Mouse (Mus musculus): ENCODE measurements around the gene Nsun4. TPM values are rescaled to one million over a fixed set of nuclear protein-coding genes. Genes with fewer than 3 reads are reported as not detected.
A peak's percentile ranks its signal among the peaks of the same experiment; 100 is the strongest.

Nsun4 gene
- polyA plus RNA-seq, 2 experiments, result 4.4 to 7.0 TPM

- Histone ChIP-seq H3K27me3 (ENCODE audit: control insufficient read depth, insufficient read depth, low read length) (peaks cover 40% of the 10 kb centered on the region), H3K4me3 (ENCODE audit: insufficient read depth in 1 of 2, low read depth in 2 of 2, low read length in 2 of 2) (peak within 1 kb of the TSS; percentile 58 to 59), H3K9ac (replicated peaks) (no peak within 1 kb of the TSS; the same call in 1 of the 2 replicates), H3K9me3 (ENCODE audit: control insufficient read depth, low read length) (no peaks in the 10 kb centered on the region), H3K4me1 (replicated peaks; ENCODE audit: control insufficient read depth in 2 of 2, insufficient read depth in 2 of 2, low read length in 1 of 2) (0 out of 4 replicates have a peak, but pooled peaks cover 0 to 2% of the 10 kb centered on the region in 2 experiments), H3K27ac (no peak within 1 kb of the TSS), H3K36me3 (replicated peaks; ENCODE audit: control insufficient read depth, insufficient read depth, low read depth) (no peaks in the 10 kb centered on the region), H3K4me2 (ENCODE audit: low read depth) (peak within 1 kb of the TSS; percentile 57)
- TF ChIP-seq EP300 (IDR thresholded peaks at IDR 0.05; ENCODE audit: low read depth) (no peak), CTCF (IDR thresholded peaks at IDR 0.05; ENCODE audit: low read depth) (no peak)
- WGBS (ENCODE audit: insufficient replicate concordance), result 8% methylated on average over 18 of the region's 18 CpGs
- DNase-seq (ENCODE audit: low read depth in 3 of 3, low spot score in 3 of 3) (no peak), ATAC-seq (ENCODE audit: insufficient read depth) (no peak)
Observed at GRCm38 (mm10) chr4:116017902-116018746, 35.6 kb downstream of the Nsun4 start, which contains the start of gene Faah. Gene Faah, minus strand, starts transcription at chr4:116017926.

GRCm38 (mm10) chr4:116017300-116017901 is 36.3 kb downstream of the Nsun4 start:
- under 1% methylated on average over 60 of the region's 60 CpGs for WGBS (ENCODE audit: insufficient replicate concordance)
- TF ChIP-seq CTCF (IDR thresholded peaks at IDR 0.05; ENCODE audit: low read depth) (no peak), EP300 (IDR thresholded peaks at IDR 0.05; ENCODE audit: low read depth) (no peak)
- ATAC-seq (ENCODE audit: insufficient read depth), result peak; percentile 53

DNA sequence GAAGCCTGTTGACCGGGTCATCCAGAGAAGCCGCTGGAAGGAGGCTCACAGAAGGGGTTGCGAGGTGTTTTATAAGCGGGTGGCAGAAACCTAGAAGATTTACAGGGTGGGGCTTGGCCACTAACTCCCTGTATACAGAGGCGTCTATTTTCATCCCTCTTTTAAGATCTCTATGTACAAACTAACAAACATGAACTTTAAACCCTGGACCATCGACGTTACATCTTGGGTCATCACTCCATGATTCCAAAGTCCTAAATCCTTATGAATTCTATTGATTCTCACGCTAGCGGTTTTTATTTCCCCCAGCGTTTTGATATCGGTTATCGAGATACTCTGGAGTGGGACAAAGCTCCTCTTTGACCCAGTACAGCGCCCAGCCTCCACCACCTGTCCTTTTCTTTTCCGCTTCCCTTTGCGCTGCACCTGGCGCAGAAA is 36.8 kb downstream of the Nsun4 start:
- TF ChIP-seq EP300 (IDR thresholded peaks at IDR 0.05; ENCODE audit: low read depth) (no peak), CTCF (IDR thresholded peaks at IDR 0.05; ENCODE audit: low read depth) (no peak)

More at GRCm38 (mm10) chr4:116017300-116017901, 36.3 kb downstream of the Nsun4 start:
- Histone ChIP-seq H3K9me3 (ENCODE audit: control insufficient read depth, low read length) (no peaks in the 10 kb centered on the region), H3K4me3 (ENCODE audit: insufficient read depth in 1 of 2, low read depth in 2 of 2, low read length in 2 of 2) (peak overlapping the region; percentile 58 to 59), H3K36me3 (replicated peaks; ENCODE audit: control insufficient read depth, insufficient read depth, low read depth) (no peaks in the 10 kb centered on the region), H3K4me1 (replicated peaks; ENCODE audit: control insufficient read depth in 2 of 2, insufficient read depth in 2 of 2, low read length in 1 of 2) (0 out of 4 replicates have a peak, but pooled peaks cover 0 to 2% of the 10 kb centered on the region in 2 experiments), H3K9ac (replicated peaks) (no peak overlapping the region; the same call in 1 of the 2 replicates), H3K4me2 (ENCODE audit: low read depth) (peak overlapping the region; percentile 57), H3K27ac (no peak overlapping the region), H3K27me3 (ENCODE audit: control insufficient read depth, insufficient read depth, low read length) (peaks cover 40% of the 10 kb centered on the region)
- no peak for DNase-seq (ENCODE audit: low read depth in 3 of 3, low spot score in 3 of 3)

GRCm38 (mm10) chr4:116016396-116016795 is 37.3 kb downstream of the Nsun4 start:
- peak overlapping the region; percentile 57 for H3K4me2 ChIP-seq (ENCODE audit: low read depth)
- TF ChIP-seq CTCF (IDR thresholded peaks at IDR 0.05; ENCODE audit: low read depth) (no peak), EP300 (IDR thresholded peaks at IDR 0.05; ENCODE audit: low read depth) (no peak)
- WGBS (ENCODE audit: insufficient replicate concordance), result 46% methylated on average over 3 of the region's 3 CpGs
- peak overlapping the region in 1 of 2 experiments; percentile 58; a peak in 2 of 4 replicates for H3K4me3 ChIP-seq (ENCODE audit: insufficient read depth in 1 of 2, low read depth in 2 of 2, low read length in 2 of 2)
- no peaks in the 10 kb centered on the region for H3K36me3 ChIP-seq (replicated peaks; ENCODE audit: control insufficient read depth, insufficient read depth, low read depth)
- H3K27me3 ChIP-seq (ENCODE audit: control insufficient read depth, insufficient read depth, low read length), result peaks cover 40% of the 10 kb centered on the region
- no peaks in the 10 kb centered on the region for H3K9me3 ChIP-seq (ENCODE audit: control insufficient read depth, low read length)
- H3K4me1 ChIP-seq (replicated peaks; ENCODE audit: control insufficient read depth in 2 of 2, insufficient read depth in 2 of 2, low read length in 1 of 2), result no peaks in the 10 kb centered on the region
- DNase-seq (ENCODE audit: low read depth in 3 of 3, low spot score in 3 of 3) (no peak), ATAC-seq (ENCODE audit: insufficient read depth) (no peak)
- no peak overlapping the region for H3K9ac ChIP-seq (replicated peaks)
- H3K27ac ChIP-seq, result no peak overlapping the region

More for the DNA sequence above, 36.8 kb downstream of the Nsun4 start:
- H3K27ac ChIP-seq, result no peak overlapping the region
- no peaks in the 10 kb centered on the region for H3K36me3 ChIP-seq (replicated peaks; ENCODE audit: control insufficient read depth, insufficient read depth, low read depth)
- no peaks in the 10 kb centered on the region for H3K9me3 ChIP-seq (ENCODE audit: control insufficient read depth, low read length)
- H3K9ac ChIP-seq (replicated peaks), result no peak overlapping the region; the same call in 1 of the 2 replicates
- H3K27me3 ChIP-seq (ENCODE audit: control insufficient read depth, insufficient read depth, low read length), result peaks cover 40% of the 10 kb centered on the region
- ATAC-seq (ENCODE audit: insufficient read depth) (0 out of 2 replicates have a peak, but pooled peaks have one; percentile 11), DNase-seq (ENCODE audit: low read depth in 3 of 3, low spot score in 3 of 3) (no peak)
- H3K4me2 ChIP-seq (ENCODE audit: low read depth), result peak overlapping the region; percentile 57
- H3K4me3 ChIP-seq (ENCODE audit: insufficient read depth in 1 of 2, low read depth in 2 of 2, low read length in 2 of 2), result peak overlapping the region; percentile 58 to 59
- H3K4me1 ChIP-seq (replicated peaks; ENCODE audit: control insufficient read depth in 2 of 2, insufficient read depth in 2 of 2, low read length in 1 of 2), result no peaks in the 10 kb centered on the region
- WGBS (ENCODE audit: insufficient replicate concordance), result 12% methylated on average over 16 of the region's 16 CpGs

- Histone ChIP-seq H3K9ac (replicated peaks) (no peak overlapping the region), H3K36me3 (replicated peaks; ENCODE audit: control insufficient read depth, insufficient read depth, low read depth) (no peaks in the 10 kb centered on the region), H3K27ac (no peak overlapping the region), H3K4me2 (ENCODE audit: low read depth) (peak overlapping the region; percentile 57; the same call in 1 of the 2 replicates), H3K27me3 (ENCODE audit: control insufficient read depth, insufficient read depth, low read length) (peaks cover 40% of the 10 kb centered on the region), H3K9me3 (ENCODE audit: control insufficient read depth, low read length) (no peaks in the 10 kb centered on the region), H3K4me1 (replicated peaks; ENCODE audit: control insufficient read depth in 2 of 2, insufficient read depth in 2 of 2, low read length in 1 of 2) (no peaks in the 10 kb centered on the region), H3K4me3 (ENCODE audit: insufficient read depth in 1 of 2, low read depth in 2 of 2, low read length in 2 of 2) (no peak overlapping the region)
- DNase-seq (ENCODE audit: low read depth in 3 of 3, low spot score in 3 of 3), result no peak
- WGBS (ENCODE audit: insufficient replicate concordance), result 52% methylated on average over 8 of the region's 8 CpGs
- no peak for TF ChIP-seq EP300 (IDR thresholded peaks at IDR 0.05; ENCODE audit: low read depth)
- no peak for TF ChIP-seq CTCF (IDR thresholded peaks at IDR 0.05; ENCODE audit: low read depth)
- ATAC-seq (ENCODE audit: insufficient read depth), result no peak
Observed at GRCm38 (mm10) chr4:116015996-116016395, 37.7 kb downstream of the Nsun4 start.

All from liver, embryonic 14.5 days (tissue).